Mouse (Mus musculus): ENCODE measurements at regions not wholly inside any gene's neighbourhood (a gene's known extent, or its start where the extent isn't known, plus 50 kb on each side); places are given as distances from the start of the nearest gene placed in this dataset.

DNA sequence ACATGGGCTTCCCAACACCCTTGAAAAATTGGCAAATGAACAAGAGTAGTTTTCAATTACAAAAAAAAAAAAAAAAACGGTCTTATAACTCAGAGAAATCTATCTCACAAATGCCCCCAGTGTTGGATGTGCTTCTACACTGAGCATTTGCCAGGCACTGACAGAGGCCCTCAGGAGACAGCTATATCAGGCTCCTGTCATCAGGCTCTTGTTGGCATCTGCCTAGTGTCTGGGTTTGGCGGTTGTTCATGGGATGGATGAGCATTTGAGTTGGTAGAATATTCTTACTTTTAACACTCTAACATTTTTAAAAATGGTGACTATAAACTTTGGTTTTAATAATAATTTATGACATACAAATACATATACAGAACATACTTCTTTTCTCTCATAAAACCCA is 1555.4 kb upstream of the Map3k7 start:
- Histone ChIP-seq H3K27ac (ENCODE audit: low read length) (no peak overlapping the region), H3K4me3 (ENCODE audit: low read length) (no peak overlapping the region), H3K27me3 (ENCODE audit: control insufficient read depth, insufficient read depth, low read length) (no peaks in the 10 kb centered on the region), H3K36me3 (ENCODE audit: control insufficient read depth, insufficient read depth) (no peaks in the 10 kb centered on the region), H3K9me3 (replicated peaks; ENCODE audit: control insufficient read depth, low read length) (no peaks in the 10 kb centered on the region), H3K4me1 (ENCODE audit: control insufficient read depth, insufficient read depth, low read length) (no peaks in the 10 kb centered on the region), H3K4me2 (ENCODE audit: low read depth, low read length) (no peak overlapping the region), H3K9ac (ENCODE audit: low read length) (no peak overlapping the region)
- 30% methylated on average over 2 of the region's 2 CpGs for WGBS
- 0 out of 2 replicates have a peak, but pooled peaks have one; percentile 49 for ATAC-seq (replicated peaks; ENCODE audit: extremely low read depth, insufficient read depth, low FRiP score)

- H3K9ac ChIP-seq (ENCODE audit: low read length) = no peak overlapping the region
- WGBS = 60% methylated on average over 6 of the region's 6 CpGs
Measured at GRCm38 (mm10) chr4:30447644-30448043, 1516.3 kb upstream of the Map3k7 start.

GRCm38 (mm10) chr4:30450395-30450794 is 1513.5 kb upstream of the Map3k7 start:
- ATAC-seq (replicated peaks; ENCODE audit: extremely low read depth, insufficient read depth, low FRiP score) = peak; percentile 45; the same call in 1 of the 2 replicates
- H3K9me3 ChIP-seq (replicated peaks; ENCODE audit: control insufficient read depth, low read length) = no peaks in the 10 kb centered on the region
- whole genome bisulfite sequencing = 56% methylated on average over 1 of the region's 1 CpGs
- no peak overlapping the region for H3K4me2 ChIP-seq (ENCODE audit: low read depth, low read length)
- no peak overlapping the region for H3K4me3 ChIP-seq (ENCODE audit: low read length)
- no peaks in the 10 kb centered on the region for H3K36me3 ChIP-seq (ENCODE audit: control insufficient read depth, insufficient read depth)
- H3K27me3 ChIP-seq (ENCODE audit: control insufficient read depth, insufficient read depth, low read length) = no peaks in the 10 kb centered on the region
- peaks cover 3% of the 10 kb centered on the region; the same call in 1 of the 2 replicates for H3K4me1 ChIP-seq (ENCODE audit: control insufficient read depth, insufficient read depth, low read length)
- no peak overlapping the region for H3K27ac ChIP-seq (ENCODE audit: low read length)
- H3K9ac ChIP-seq (ENCODE audit: low read length) = no peak overlapping the region

More at GRCm38 (mm10) chr4:30447644-30448043, 1516.3 kb upstream of the Map3k7 start:
- no peaks in the 10 kb centered on the region for H3K27me3 ChIP-seq (ENCODE audit: control insufficient read depth, insufficient read depth, low read length)
- H3K4me1 ChIP-seq (ENCODE audit: control insufficient read depth, insufficient read depth, low read length) = peaks cover 3% of the 10 kb centered on the region; the same call in 1 of the 2 replicates
- no peak for ATAC-seq (replicated peaks; ENCODE audit: extremely low read depth, insufficient read depth, low FRiP score)
- H3K9me3 ChIP-seq (replicated peaks; ENCODE audit: control insufficient read depth, low read length) = no peaks in the 10 kb centered on the region
- no peak overlapping the region for H3K27ac ChIP-seq (ENCODE audit: low read length)
- H3K4me3 ChIP-seq (ENCODE audit: low read length) = no peak overlapping the region
- H3K4me2 ChIP-seq (ENCODE audit: low read depth, low read length) = no peak overlapping the region
- no peaks in the 10 kb centered on the region for H3K36me3 ChIP-seq (ENCODE audit: control insufficient read depth, insufficient read depth)

DNA sequence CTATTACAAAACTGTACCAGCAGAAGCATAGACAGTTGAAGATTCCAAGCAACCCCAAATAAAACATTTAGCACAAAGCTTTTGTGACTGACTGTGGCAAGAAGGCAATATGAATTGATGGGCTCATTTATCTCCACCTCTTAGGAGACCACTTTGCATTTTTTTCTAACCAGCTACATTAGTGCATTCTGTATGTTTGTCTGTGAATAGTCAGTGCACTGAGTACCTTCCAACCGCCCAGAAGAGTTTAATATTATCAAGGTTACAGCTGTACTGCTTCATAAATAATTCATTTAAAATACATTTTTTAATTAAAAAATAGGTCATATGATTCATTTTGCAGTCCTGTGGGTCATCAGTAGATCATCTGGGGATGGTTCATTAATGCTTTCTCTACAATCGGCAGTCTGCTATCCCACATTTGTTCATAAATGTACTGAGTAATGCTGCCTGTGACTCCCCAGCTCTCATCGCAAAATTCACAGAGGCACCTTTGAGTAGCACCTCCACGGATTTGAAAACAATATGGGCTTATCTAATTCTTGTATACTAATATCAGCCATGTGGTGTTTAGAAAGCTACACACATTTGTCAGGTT is 1496.5 kb upstream of the Map3k7 start:
- Histone ChIP-seq H3K36me3 (ENCODE audit: control insufficient read depth, insufficient read depth) (no peaks in the 10 kb centered on the region), H3K27me3 (ENCODE audit: control insufficient read depth, insufficient read depth, low read length) (no peaks in the 10 kb centered on the region), H3K4me3 (ENCODE audit: low read length) (no peak overlapping the region), H3K27ac (ENCODE audit: low read length) (no peak overlapping the region), H3K9me3 (replicated peaks; ENCODE audit: control insufficient read depth, low read length) (no peaks in the 10 kb centered on the region), H3K4me2 (ENCODE audit: low read depth, low read length) (no peak overlapping the region), H3K9ac (ENCODE audit: low read length) (no peak overlapping the region), H3K4me1 (ENCODE audit: control insufficient read depth, insufficient read depth, low read length) (no peaks in the 10 kb centered on the region)
- ATAC-seq (replicated peaks; ENCODE audit: extremely low read depth, insufficient read depth, low FRiP score) = no peak
- WGBS = 77% methylated on average over 4 of the region's 4 CpGs

DNA sequence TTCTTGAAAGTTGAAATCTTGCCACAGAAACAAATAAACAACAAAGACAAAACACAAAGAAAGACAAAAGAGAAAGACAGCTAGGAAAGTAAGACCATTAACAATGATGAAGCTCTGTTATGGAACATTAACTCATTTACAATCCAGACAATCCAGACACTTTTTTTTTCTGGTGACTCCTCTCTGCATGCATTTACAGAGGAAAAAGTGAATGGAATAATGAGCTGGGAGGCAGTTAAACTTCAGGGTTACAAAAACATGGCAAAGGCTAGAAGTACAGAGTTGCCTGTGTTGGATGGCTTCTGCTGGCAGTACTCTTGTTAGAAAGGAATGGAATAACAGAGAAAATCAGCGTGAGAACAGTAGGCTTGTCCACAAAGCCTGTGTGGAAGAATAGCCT is 1487.3 kb upstream of the Map3k7 start:
- Histone ChIP-seq H3K4me1 (ENCODE audit: control insufficient read depth, insufficient read depth, low read length) (no peaks in the 10 kb centered on the region), H3K4me2 (ENCODE audit: low read depth, low read length) (no peak overlapping the region), H3K27me3 (ENCODE audit: control insufficient read depth, insufficient read depth, low read length) (no peaks in the 10 kb centered on the region), H3K9me3 (replicated peaks; ENCODE audit: control insufficient read depth, low read length) (no peaks in the 10 kb centered on the region), H3K36me3 (ENCODE audit: control insufficient read depth, insufficient read depth) (no peaks in the 10 kb centered on the region), H3K27ac (ENCODE audit: low read length) (no peak overlapping the region), H3K4me3 (ENCODE audit: low read length) (no peak overlapping the region), H3K9ac (ENCODE audit: low read length) (no peak overlapping the region)
- ATAC-seq (replicated peaks; ENCODE audit: extremely low read depth, insufficient read depth, low FRiP score) = no peak
- 48% methylated on average over 1 of the region's 1 CpGs for WGBS

- Histone ChIP-seq H3K4me3 (ENCODE audit: low read length) (no peak overlapping the region), H3K9ac (ENCODE audit: low read length) (no peak overlapping the region), H3K27ac (ENCODE audit: low read length) (no peak overlapping the region), H3K27me3 (ENCODE audit: control insufficient read depth, insufficient read depth, low read length) (no peaks in the 10 kb centered on the region), H3K9me3 (replicated peaks; ENCODE audit: control insufficient read depth, low read length) (no peaks in the 10 kb centered on the region), H3K4me1 (ENCODE audit: control insufficient read depth, insufficient read depth, low read length) (no peaks in the 10 kb centered on the region), H3K4me2 (ENCODE audit: low read depth, low read length) (no peak overlapping the region), H3K36me3 (ENCODE audit: control insufficient read depth, insufficient read depth) (no peaks in the 10 kb centered on the region)
- 96% methylated on average over 1 of the region's 1 CpGs for WGBS
- ATAC-seq (replicated peaks; ENCODE audit: extremely low read depth, insufficient read depth, low FRiP score) = no peak
Measured at GRCm38 (mm10) chr4:30500067-30500670, 1463.7 kb upstream of the Map3k7 start.
